In the genomic region with DNA sequence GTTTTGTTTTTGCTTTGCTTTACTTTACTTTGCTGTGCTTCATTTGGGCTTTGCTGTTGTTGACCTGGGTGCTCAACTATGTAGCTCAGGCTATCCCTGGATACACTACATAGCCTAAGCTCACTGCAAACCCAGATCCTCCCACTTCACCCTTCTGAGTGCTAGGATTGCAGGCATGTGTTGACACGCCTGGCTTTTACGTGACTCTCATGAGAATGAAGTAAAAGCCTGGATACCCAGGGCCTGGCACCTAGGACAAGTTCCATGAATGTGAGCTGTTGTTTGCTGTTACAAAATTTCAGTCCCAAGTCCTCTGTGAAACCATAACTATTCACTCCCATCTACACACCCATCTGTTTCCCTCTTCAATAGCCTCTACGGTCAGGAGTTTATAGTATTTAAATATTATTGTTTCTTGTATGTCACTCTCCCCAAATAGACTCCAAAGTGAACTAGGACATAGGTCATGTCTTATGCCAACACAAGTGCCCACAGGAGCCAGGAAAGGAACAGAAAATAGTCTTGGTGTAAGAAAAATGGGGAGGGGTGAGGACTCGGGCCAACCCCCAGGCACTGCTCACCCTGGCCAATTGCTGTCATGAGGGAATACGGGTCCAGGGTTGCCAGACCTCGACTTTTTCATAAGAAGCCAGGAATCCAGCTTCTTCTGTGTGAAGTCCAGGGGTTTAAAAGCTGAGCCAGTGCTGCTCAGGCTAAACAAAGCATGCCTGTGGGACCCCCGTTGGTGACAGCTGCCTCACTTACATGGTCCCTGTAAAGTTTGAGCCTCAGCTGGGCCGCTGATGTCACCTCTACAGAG, we compare ENCODE assay signal across 13 mouse cellular contexts. TPM values are rescaled to one million over a fixed set of nuclear protein-coding genes. Genes with fewer than 3 reads are reported as not detected.
DNase-seq lines count a peak whose midpoint lies in the region; ATAC-seq and TF ChIP-seq lines count a peak whose summit lies in the region.
"Had no signal": no experiment of that assay in that cellular context is flagged by ENCODE, and none has a peak within 500 bp of the region (broad histone marks: within the 10 kb centered on the region; RNA-seq: fewer than 3 reads in every experiment).

No protein-coding gene starts in this region.

- 0 out of 2 replicates have a peak, but pooled peaks cover under 1% of the 10 kb centered on the region for H3K36me3 ChIP-seq in forebrain, embryonic 13.5 days (ENCODE audit: poor library complexity, severe bottlenecking)
- H3K36me3 ChIP-seq in forebrain, embryonic 11.5 days (ENCODE audit: control insufficient read depth, insufficient read depth, low read length) = no peaks in the 10 kb centered on the region
- H3K36me3 ChIP-seq: kidney, embryonic 15.5 days had no signal

- no peaks in the 10 kb centered on the region for H3K9me3 ChIP-seq in forebrain, embryonic 13.5 days (replicated peaks)
- H3K9me3 ChIP-seq in forebrain, embryonic 11.5 days (ENCODE audit: control insufficient read depth, low read length) = no peaks in the 10 kb centered on the region
- H3K9me3 ChIP-seq: kidney, embryonic 15.5 days; midbrain, embryonic 12.5 days had no signal

- peak; percentile 10; the same call in 1 of the 2 replicates for ATAC-seq in forebrain, embryonic 13.5 days
- no peak for ATAC-seq in forebrain, embryonic 11.5 days (replicated peaks; ENCODE audit: low FRiP score)

- no peak for DNase-seq in forebrain, embryonic 11.5 days (ENCODE audit: low spot score)
- DNase-seq in layer of hippocampus, adult 18-20 months (ENCODE audit: low spot score in 2 of 2) = peak; percentile 2 to 17
- DNase-seq in layer of hippocampus, adult 9-10 months (ENCODE audit: low spot score) = no peak
- DNase-seq in brain, embryonic 14.5 days (ENCODE audit: low read depth) = peak; percentile 27
- peak; percentile 21 for DNase-seq in heart, postnatal 25 days (ENCODE audit: low spot score)
- DNase-seq in testis, postnatal 10 days (ENCODE audit: low spot score) = no peak
- no peak for DNase-seq in cerebellum, postnatal 14 days
- DNase-seq: thymus, postnatal 14 days had no signal

- 73% methylated on average over 8 of the region's 8 CpGs for WGBS in forebrain, embryonic 13.5 days
- WGBS in forebrain, embryonic 11.5 days = 77% methylated on average over 8 of the region's 8 CpGs

- H3K27ac ChIP-seq in forebrain, embryonic 13.5 days = no peak overlapping the region
- H3K27ac ChIP-seq in forebrain, embryonic 11.5 days (ENCODE audit: low read depth, low read length) = no peak overlapping the region
- H3K27ac ChIP-seq: kidney, embryonic 15.5 days; midbrain, embryonic 12.5 days had no signal

- no peaks in the 10 kb centered on the region for H3K27me3 ChIP-seq in forebrain, embryonic 13.5 days
- no peaks in the 10 kb centered on the region for H3K27me3 ChIP-seq in forebrain, embryonic 11.5 days (ENCODE audit: control insufficient read depth, insufficient read depth, low read length)
- H3K27me3 ChIP-seq: kidney, embryonic 15.5 days; midbrain, embryonic 12.5 days had no signal

- H3K4me3 ChIP-seq in forebrain, embryonic 13.5 days = no peak overlapping the region
- H3K4me3 ChIP-seq in forebrain, embryonic 11.5 days (ENCODE audit: low read depth, low read length) = no peak overlapping the region
- H3K4me3 ChIP-seq: kidney, embryonic 15.5 days; midbrain, embryonic 12.5 days had no signal

- intact Hi-C loops in heart, postnatal 25 days (cut with DNase I) = no loop called here

- TF ChIP-seq CTCF in brain, embryonic 14.5 days (IDR thresholded peaks at IDR 0.05; ENCODE audit: borderline replicate concordance, extremely low read depth, insufficient read depth, insufficient read length) = no peak

- no peak overlapping the region for H3K4me2 ChIP-seq in forebrain, embryonic 13.5 days
- H3K4me2 ChIP-seq in forebrain, embryonic 11.5 days (ENCODE audit: low read depth, low read length, severe bottlenecking) = no peak overlapping the region
- H3K4me2 ChIP-seq: kidney, embryonic 15.5 days; midbrain, embryonic 12.5 days had no signal

- H3K4me1 ChIP-seq in forebrain, embryonic 13.5 days = no peaks in the 10 kb centered on the region
- no peaks in the 10 kb centered on the region for H3K4me1 ChIP-seq in forebrain, embryonic 11.5 days (replicated peaks; ENCODE audit: control insufficient read depth, insufficient read depth, low read length)
- H3K4me1 ChIP-seq: kidney, embryonic 15.5 days had no signal

- TF ChIP-seq POLR2A in brain, embryonic 14.5 days (IDR thresholded peaks at IDR 0.05; ENCODE audit: borderline replicate concordance, extremely low read depth, insufficient read depth, insufficient read length, poor library complexity, severe bottlenecking) = no peak

- no peak overlapping the region for H3K9ac ChIP-seq in forebrain, embryonic 13.5 days
- no peak overlapping the region for H3K9ac ChIP-seq in forebrain, embryonic 11.5 days (ENCODE audit: low read length)
- H3K9ac ChIP-seq: kidney, embryonic 15.5 days; midbrain, embryonic 12.5 days had no signal

RNA-seq across cellular contexts. Expression of a gene that starts 54.4 kb away (rescaled TPM):
- polyA plus RNA-seq in forebrain, embryonic 13.5 days (2015; fragmentation: Nextera tagmentation; extraction: Ambion mirVana) = 11.8 and 15.6 TPM in 2 replicates
- 33.0 and 36.0 TPM in 2 replicates for polyA plus RNA-seq in forebrain, embryonic 11.5 days (2014; fragmentation: Nextera tagmentation; extraction: Ambion mirVana)
- 10 to 100 TPM in 1 of 2 experiments, 1 to 10 TPM in 1; 9.2 to 12.6 TPM for total RNA-seq in layer of hippocampus, adult 18-20 months (2021)
- polyA plus RNA-seq in brain, embryonic 14.5 days (2012; rRNA removed) = 20.4 and 27.9 TPM in 2 replicates
- under 1 TPM in 1 of 2 experiments, not detected in 1; 0.16 TPM for total RNA-seq in heart, postnatal 25 days (2021)
- polyA plus RNA-seq: C2C12; liver, embryonic 16.5 days had no signal

Comparison
In these comparisons a context has a peak if more than half of its experiments do, and no peak if none do; other contexts are left out.
1. DNase-seq: peak in layer of hippocampus, adult 18-20 months (2 of 2), brain, embryonic 14.5 days (single experiment) and heart, postnatal 25 days (single experiment); none in forebrain, embryonic 11.5 days (single experiment), layer of hippocampus, adult 9-10 months (single experiment), testis, postnatal 10 days (single experiment) and cerebellum, postnatal 14 days (0 of 2).